Mouse (Mus musculus): ENCODE results near the gene Trappc3. TPM values are rescaled to one million over a fixed set of nuclear protein-coding genes. Genes with fewer than 3 reads are reported as not detected.
A peak's percentile ranks its signal among the peaks of the same experiment; 100 is the strongest.

Gene Trappc3
- polyA plus RNA-seq, 1 experiment from 2014 or later: 126 TPM

- Histone ChIP-seq H3K9ac (no peak overlapping the region), H3K4me3 (no peak overlapping the region), H3K9me3 (no peaks in the 10 kb centered on the region), H3K36me3 (peaks cover 23% of the 10 kb centered on the region), H3K4me1 (no peaks in the 10 kb centered on the region), H3K27ac (no peak overlapping the region), H3K27me3 (no peaks in the 10 kb centered on the region), H3K4me2 (replicated peaks) (no peak overlapping the region)
- 79% methylated on average over 3 of the region's 3 CpGs for WGBS
- no peak for ATAC-seq (ENCODE audit: low FRiP score, low read depth)
Observed at GRCm38 (mm10) chr4:126269292-126269691, 7.2 kb downstream of the Trappc3 start.

GRCm38 (mm10) chr4:126273753-126274152 lies 11.6 kb downstream of the Trappc3 start:
- no peak overlapping the region for H3K9ac ChIP-seq
- H3K27me3 ChIP-seq: no peaks in the 10 kb centered on the region
- whole genome bisulfite sequencing: 80% methylated on average over 13 of the region's 13 CpGs
- H3K4me1 ChIP-seq: peaks cover 15% of the 10 kb centered on the region
- no peak overlapping the region for H3K4me2 ChIP-seq (replicated peaks)
- H3K9me3 ChIP-seq: no peaks in the 10 kb centered on the region
- H3K4me3 ChIP-seq: no peak overlapping the region
- no peak for ATAC-seq (ENCODE audit: low FRiP score, low read depth)
- peaks cover 38% of the 10 kb centered on the region for H3K36me3 ChIP-seq
- H3K27ac ChIP-seq: no peak overlapping the region

- H3K9ac ChIP-seq: no peak overlapping the region
- 91% methylated on average over 4 of the region's 4 CpGs for WGBS
Observed at GRCm38 (mm10) chr4:126275081-126275480, 13.0 kb downstream of the Trappc3 start.

GRCm38 (mm10) chr4:126275681-126276131 lies 13.6 kb downstream of the Trappc3 start:
- Histone ChIP-seq H3K9me3 (no peaks in the 10 kb centered on the region), H3K27me3 (no peaks in the 10 kb centered on the region), H3K4me3 (no peak overlapping the region), H3K36me3 (peaks cover 38% of the 10 kb centered on the region), H3K4me2 (replicated peaks) (no peak overlapping the region), H3K9ac (no peak overlapping the region), H3K27ac (no peak overlapping the region), H3K4me1 (peaks cover 32% of the 10 kb centered on the region)
- WGBS: 84% methylated on average over 13 of the region's 13 CpGs
- ATAC-seq (ENCODE audit: low FRiP score, low read depth): no peak

More at GRCm38 (mm10) chr4:126275081-126275480, 13.0 kb downstream of the Trappc3 start:
- peaks cover 38% of the 10 kb centered on the region for H3K36me3 ChIP-seq
- ATAC-seq (ENCODE audit: low FRiP score, low read depth): no peak
- no peak overlapping the region for H3K27ac ChIP-seq
- H3K27me3 ChIP-seq: no peaks in the 10 kb centered on the region
- H3K4me2 ChIP-seq (replicated peaks): no peak overlapping the region
- H3K9me3 ChIP-seq: no peaks in the 10 kb centered on the region
- H3K4me1 ChIP-seq: peaks cover 27% of the 10 kb centered on the region
- H3K4me3 ChIP-seq: no peak overlapping the region

GRCm38 (mm10) chr4:126277906-126278564 lies 15.9 kb downstream of the Trappc3 start:
- Histone ChIP-seq H3K9me3 (no peaks in the 10 kb centered on the region), H3K36me3 (peaks cover 27% of the 10 kb centered on the region), H3K4me2 (replicated peaks) (peak overlapping the region; percentile 55), H3K9ac (peak overlapping the region; percentile 43; the same call in 1 of the 2 replicates), H3K4me1 (peaks cover 53% of the 10 kb centered on the region), H3K27me3 (no peaks in the 10 kb centered on the region), H3K4me3 (peak overlapping the region; percentile 16), H3K27ac (peak overlapping the region; percentile 96)
- peak; percentile 77 for ATAC-seq (ENCODE audit: low FRiP score, low read depth)
- WGBS: 3% methylated on average over 13 of the region's 13 CpGs

DNA sequence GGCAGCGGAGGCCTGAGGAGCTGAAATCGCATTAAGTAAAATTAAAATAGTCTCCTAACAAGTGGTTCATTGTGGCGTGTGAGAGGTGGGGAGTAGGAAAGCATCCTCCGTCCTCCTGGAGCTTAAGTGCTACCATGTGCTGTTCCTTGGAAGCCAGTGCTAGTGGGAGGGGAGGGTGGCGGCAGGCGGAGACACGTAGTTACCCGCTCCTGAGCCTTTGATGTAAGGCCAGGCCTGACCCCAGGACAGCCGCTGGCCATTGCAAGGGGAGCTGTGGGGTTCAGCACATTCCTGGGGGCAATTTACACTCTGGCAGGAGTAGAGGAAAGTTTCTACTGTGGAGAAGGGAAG lies 16.4 kb downstream of the Trappc3 start:
- ATAC-seq (ENCODE audit: low FRiP score, low read depth): peak; percentile 84
- Histone ChIP-seq H3K4me1 (peaks cover 53% of the 10 kb centered on the region), H3K4me2 (replicated peaks) (peak overlapping the region; percentile 55), H3K4me3 (peak overlapping the region; percentile 16), H3K27me3 (0 out of 2 replicates have a peak, but pooled peaks cover 3% of the 10 kb centered on the region), H3K9me3 (no peaks in the 10 kb centered on the region), H3K27ac (peak overlapping the region; percentile 96), H3K36me3 (peaks cover 22% of the 10 kb centered on the region), H3K9ac (no peak overlapping the region)
- WGBS: 4% methylated on average over 9 of the region's 9 CpGs

DNA sequence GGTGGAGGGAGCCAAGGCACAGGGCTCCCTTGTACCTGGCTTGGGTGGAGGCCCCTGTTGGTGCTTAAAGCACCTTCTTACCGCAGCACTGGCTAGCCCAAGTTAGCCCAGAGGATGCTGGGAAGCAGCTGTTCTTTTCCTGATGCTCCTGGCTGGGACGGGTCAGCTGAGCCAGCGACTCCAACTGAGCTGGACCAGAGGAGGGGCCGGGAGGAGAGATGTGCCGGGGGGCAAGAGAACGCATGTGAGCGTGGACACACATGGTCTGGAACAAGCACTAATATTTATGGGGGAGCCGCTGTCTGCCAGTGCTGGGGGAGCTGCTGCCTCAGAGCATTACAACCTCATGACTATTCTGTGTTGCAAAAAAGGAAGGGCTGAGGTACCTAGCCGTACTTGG lies 16.8 kb downstream of the Trappc3 start:
- peak overlapping the region; percentile 0; the same call in 1 of the 2 replicates for H3K4me3 ChIP-seq
- ATAC-seq (ENCODE audit: low FRiP score, low read depth): no peak; the same call in 1 of the 2 replicates
- H3K4me2 ChIP-seq (replicated peaks): peak overlapping the region; percentile 55
- 28% methylated on average over 9 of the region's 9 CpGs for WGBS
- peaks cover 18% of the 10 kb centered on the region for H3K36me3 ChIP-seq
- peaks cover 56% of the 10 kb centered on the region for H3K4me1 ChIP-seq
- no peak overlapping the region for H3K9ac ChIP-seq
- H3K9me3 ChIP-seq: no peaks in the 10 kb centered on the region
- peaks cover 5% of the 10 kb centered on the region; the same call in 1 of the 2 replicates for H3K27me3 ChIP-seq
- peak overlapping the region; percentile 96 for H3K27ac ChIP-seq

GRCm38 (mm10) chr4:126281706-126282105 lies 19.6 kb downstream of the Trappc3 start:
- no peak overlapping the region for H3K4me3 ChIP-seq
- H3K4me2 ChIP-seq (replicated peaks): peak overlapping the region; percentile 14; the same call in 1 of the 2 replicates
- H3K9ac ChIP-seq: no peak overlapping the region
- H3K4me1 ChIP-seq: peaks cover 68% of the 10 kb centered on the region
- H3K27me3 ChIP-seq: peaks cover 29% of the 10 kb centered on the region
- peaks cover 6% of the 10 kb centered on the region; the same call in 1 of the 2 replicates for H3K9me3 ChIP-seq
- no peak for ATAC-seq (ENCODE audit: low FRiP score, low read depth)
- H3K36me3 ChIP-seq: no peaks in the 10 kb centered on the region
- H3K27ac ChIP-seq: peak overlapping the region; percentile 15; the same call in 1 of the 2 replicates
- 49% methylated on average over 9 of the region's 9 CpGs for WGBS

DNA sequence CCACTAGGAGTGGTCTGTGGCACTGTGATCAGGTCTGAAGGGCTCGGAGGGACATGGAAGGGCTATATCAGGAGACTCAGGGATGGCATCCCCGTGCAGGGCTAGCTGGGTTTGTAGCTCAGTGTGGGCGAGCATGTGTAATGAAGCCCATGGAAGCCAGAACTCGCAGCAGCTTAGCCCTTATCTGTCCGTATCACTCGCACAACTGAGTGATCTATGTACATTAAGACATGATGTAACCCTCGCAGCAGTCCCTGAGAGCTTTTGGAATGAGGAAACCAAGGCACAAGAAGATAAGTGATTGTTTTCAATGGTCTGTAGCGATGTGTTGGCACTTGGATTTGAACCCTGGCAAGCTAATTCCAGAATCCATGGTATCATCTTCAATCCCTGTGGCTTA lies 21.5 kb downstream of the Trappc3 start:
- WGBS: 88% methylated on average over 8 of the region's 8 CpGs
- Histone ChIP-seq H3K36me3 (no peaks in the 10 kb centered on the region), H3K4me1 (peaks cover 74% of the 10 kb centered on the region)

GRCm38 (mm10) chr4:126286492-126286891 lies 24.4 kb downstream of the Trappc3 start, which contains the start of gene Col8a2:
Col8a2 (plus strand) TSS chr4:126286793.
- Histone ChIP-seq H3K36me3 (no peaks in the 10 kb centered on the region), H3K9me3 (peaks cover 6% of the 10 kb centered on the region; the same call in 1 of the 2 replicates), H3K4me1 (peaks cover 67% of the 10 kb centered on the region), H3K4me2 (replicated peaks) (peak within 1 kb of the TSS; percentile 73), H3K27me3 (peaks cover 66% of the 10 kb centered on the region), H3K4me3 (peak within 1 kb of the TSS; percentile 59), H3K27ac (peak within 1 kb of the TSS; percentile 55), H3K9ac (peak within 1 kb of the TSS; percentile 79)
- WGBS: 2% methylated on average over 39 of the region's 42 CpGs
- ATAC-seq (ENCODE audit: low FRiP score, low read depth): peak; percentile 57

More for the DNA sequence above, 21.5 kb downstream of the Trappc3 start:
- Histone ChIP-seq H3K4me3 (no peak overlapping the region), H3K27ac (no peak overlapping the region), H3K9ac (no peak overlapping the region), H3K4me2 (replicated peaks) (no peak overlapping the region), H3K9me3 (peaks cover 6% of the 10 kb centered on the region; the same call in 1 of the 2 replicates), H3K27me3 (peaks cover 47% of the 10 kb centered on the region)
- ATAC-seq (ENCODE audit: low FRiP score, low read depth): no peak

- peaks cover 6% of the 10 kb centered on the region; the same call in 1 of the 2 replicates for H3K9me3 ChIP-seq
- peaks cover 66% of the 10 kb centered on the region for H3K27me3 ChIP-seq
- peak overlapping the region; percentile 79 for H3K9ac ChIP-seq
- peaks cover 61% of the 10 kb centered on the region for H3K4me1 ChIP-seq
- peak overlapping the region; percentile 40; the same call in 1 of the 2 replicates for H3K27ac ChIP-seq
- no peak for ATAC-seq (ENCODE audit: low FRiP score, low read depth)
- peak overlapping the region; percentile 73 for H3K4me2 ChIP-seq (replicated peaks)
- no peaks in the 10 kb centered on the region for H3K36me3 ChIP-seq
- WGBS: 44% methylated on average over 11 of the region's 11 CpGs
- H3K4me3 ChIP-seq: peak overlapping the region; percentile 59
Observed at GRCm38 (mm10) chr4:126287302-126287995, 25.3 kb downstream of the Trappc3 start.
